Mouse (Mus musculus) lung, postnatal 10 days (tissue): ENCODE results near the gene Acot7.

Experiments
- DNase-seq: peaks from one replicate; pipeline ENCODE4 v3.0.0; 2021

The Acot7 gene

DNA sequence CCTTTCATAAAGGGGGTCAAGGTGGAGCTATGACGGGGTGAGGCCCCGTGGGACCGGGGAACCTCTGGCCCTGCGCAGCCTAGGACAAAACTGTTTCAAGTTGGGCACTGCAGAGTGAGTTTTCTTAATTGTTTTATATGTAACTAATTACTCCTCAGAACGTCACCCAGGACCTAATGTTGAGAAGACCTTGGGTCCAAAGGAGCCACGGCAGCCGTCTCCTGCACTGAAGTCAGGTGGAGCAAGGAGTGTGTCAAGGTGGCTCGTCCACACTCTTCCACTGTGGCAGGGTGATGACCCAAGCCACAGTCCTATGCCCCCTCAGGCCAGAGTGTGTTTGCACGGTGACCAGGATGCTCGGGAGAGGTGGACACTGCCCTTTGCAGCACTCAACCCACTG is 125.2 kb downstream of the Acot7 start:
- DNase-seq = no peak

DNA sequence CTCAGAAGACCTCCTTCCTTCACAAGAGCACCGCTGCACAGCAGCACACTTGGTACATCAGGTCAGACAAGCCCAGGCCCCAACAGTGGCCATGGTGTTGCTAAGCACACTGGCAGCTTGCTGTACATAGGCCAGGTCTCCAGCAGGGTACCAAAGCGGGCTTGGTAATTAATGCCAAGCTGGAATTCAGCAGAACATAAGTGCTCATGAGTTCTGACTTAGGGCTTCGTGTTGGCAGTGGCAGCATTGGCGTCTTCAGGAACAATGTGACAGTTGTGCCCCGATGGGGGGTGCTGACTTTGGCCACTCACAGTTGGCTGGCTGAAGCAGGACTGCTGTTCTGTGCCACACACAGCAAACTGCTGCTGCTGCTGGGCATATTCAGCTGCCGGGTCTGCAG is 126.8 kb downstream of the Acot7 start:
- DNase-seq = no peak

- DNase-seq = no peak
Measured at GRCm38 (mm10) chr4:152305991-152306390, 128.1 kb downstream of the Acot7 start.

DNA sequence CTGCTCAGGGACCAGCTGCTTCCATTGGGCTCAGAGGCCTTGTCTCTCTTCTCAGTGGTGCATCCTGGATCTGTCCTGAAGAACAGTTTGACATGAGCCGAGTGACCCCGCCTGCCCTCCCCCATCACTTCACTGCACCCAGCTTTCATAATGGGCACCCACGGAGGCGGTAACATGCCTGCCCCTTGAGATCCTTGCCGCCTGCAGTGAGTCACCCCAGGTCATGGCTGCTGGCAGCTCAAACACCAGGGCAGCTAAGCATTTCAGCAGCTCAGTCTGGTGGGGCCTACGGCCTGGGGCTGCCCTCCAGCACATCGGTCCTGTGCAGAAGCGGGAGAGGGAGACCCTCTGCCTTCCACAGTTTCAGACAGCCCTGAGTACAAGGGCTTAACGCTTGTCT is 129.6 kb downstream of the Acot7 start:
- DNase-seq = no peak

GRCm38 (mm10) chr4:152312186-152312585 is 134.3 kb downstream of the Acot7 start:
- no peak for DNase-seq

- peak; percentile 23 for DNase-seq
Measured at GRCm38 (mm10) chr4:152313211-152313632, 135.3 kb downstream of the Acot7 start.

DNA sequence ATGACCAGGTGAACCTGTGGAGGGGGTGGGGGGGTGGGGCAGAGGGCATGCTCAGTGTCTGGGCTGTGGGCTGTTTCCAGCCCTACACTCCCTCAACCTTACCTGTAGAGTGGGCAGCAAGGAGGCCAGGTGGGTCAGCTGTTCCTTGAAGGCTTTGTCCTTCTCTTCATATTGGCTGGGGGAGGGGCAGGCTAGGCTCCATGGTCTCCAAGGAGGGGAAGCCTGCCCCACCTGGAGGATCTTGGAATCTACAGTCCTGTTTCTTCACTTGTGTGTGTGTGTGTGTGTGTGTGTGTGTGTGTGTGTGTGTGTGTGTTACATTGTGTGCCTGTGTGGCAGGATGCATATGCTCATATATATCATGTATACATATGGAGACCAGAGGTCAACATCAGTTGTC is 136.0 kb downstream of the Acot7 start:
- peak; percentile 66 for DNase-seq

GRCm38 (mm10) chr4:152315498-152316213 is 137.7 kb downstream of the Acot7 start:
- no peak for DNase-seq

DNA sequence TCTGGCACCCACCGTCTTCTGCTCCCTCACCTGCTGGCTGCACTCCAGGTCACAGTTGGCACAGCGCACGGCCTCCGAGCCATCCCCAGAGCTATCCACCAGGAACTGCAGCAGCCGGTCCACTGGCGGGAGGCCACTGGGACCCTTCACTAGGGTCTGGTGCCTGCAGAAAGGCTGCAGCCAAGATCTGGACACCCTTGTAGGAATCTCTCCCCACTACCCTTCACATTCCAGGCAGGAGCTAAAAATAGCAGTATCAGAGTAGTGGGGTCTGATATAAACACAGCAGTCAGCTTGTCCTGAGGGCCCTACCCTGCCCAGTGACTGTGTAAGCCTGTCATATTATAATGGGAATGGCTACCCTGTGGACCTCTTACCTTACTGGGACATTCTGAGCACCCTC is 139.7 kb downstream of the Acot7 start:
- no peak for DNase-seq

GRCm38 (mm10) chr4:152318517-152319234 is 140.7 kb downstream of the Acot7 start, which contains the start of gene Rnf207:
Gene Rnf207, minus strand, starts transcription at chr4:152318993.
- peak; percentile 67 for DNase-seq
